Mouse (Mus musculus) testis, adult 2 months (tissue): ENCODE data around the gene Preb.

Experiments
- CTCF ChIP-seq: fragments of 200-500 bp; IDR thresholded peaks from 2 replicates; pipeline ENCODE4 v1.5.1; 2012; ENCODE audit warnings: low read depth, mild to moderate bottlenecking, inconsistent platforms, low read length, moderate library complexity; ENCODE audit not compliant: control insufficient read depth, insufficient read depth, insufficient replicate concordance
- POLR2A ChIP-seq: fragments of 200-500 bp; IDR thresholded peaks from 2 replicates; pipeline ENCODE4 v1.6.1; 2012; ENCODE audit warnings: low read depth, mild to moderate bottlenecking, inconsistent platforms, low read length, moderate library complexity; ENCODE audit not compliant: control insufficient read depth

GRCm38 (mm10) chr5:30907413-30908059 is 52.6 kb downstream of the Preb start, which contains the start of gene Ost4:
- TF ChIP-seq CTCF (no peak), POLR2A (peak; percentile 90)
